9 mouse cellular contexts compared by ENCODE assay signal in genomic region chr3:131109066-131109685, GRCm38 (mm10). TPM values are rescaled to one million over a fixed set of nuclear protein-coding genes. Genes with fewer than 3 reads are reported as not detected.
DNase-seq lines count a peak whose midpoint lies in the region; ATAC-seq and TF ChIP-seq lines count a peak whose summit lies in the region.
"Had no signal": no experiment of that assay in that cellular context is flagged by ENCODE, and none has a peak within 500 bp of the region (broad histone marks: within the 10 kb centered on the region; RNA-seq: fewer than 3 reads in every experiment).

No protein-coding gene starts in this region.

- intact Hi-C loops in left cerebral cortex, postnatal 10 days (cut with DNase I): loop anchor here (10.0 kb wide), 1 partner anchor 1894 kb away; no protein-coding TSS in a partner anchor

- TF ChIP-seq CTCF in lung, adult 2 months (IDR thresholded peaks at IDR 0.05; ENCODE audit: insufficient read depth, low read length): no peak

- no peak overlapping the region for H3K27ac ChIP-seq in lung, embryonic 15.5 days
- H3K27ac ChIP-seq in embryonic facial prominence, embryonic 13.5 days: peak overlapping the region; percentile 94
- no peak overlapping the region for H3K27ac ChIP-seq in hindbrain, embryonic 13.5 days
- H3K27ac ChIP-seq in neural tube, embryonic 11.5 days (ENCODE audit: low read depth, low read length): no peak overlapping the region

- H3K36me3 ChIP-seq in lung, embryonic 15.5 days: no peaks in the 10 kb centered on the region
- no peaks in the 10 kb centered on the region for H3K36me3 ChIP-seq in embryonic facial prominence, embryonic 13.5 days
- H3K36me3 ChIP-seq in hindbrain, embryonic 13.5 days: no peaks in the 10 kb centered on the region
- H3K36me3 ChIP-seq in neural tube, embryonic 11.5 days (ENCODE audit: control insufficient read depth, insufficient read depth, low read length): no peaks in the 10 kb centered on the region

- no peaks in the 10 kb centered on the region for H3K9me3 ChIP-seq in lung, embryonic 15.5 days
- H3K9me3 ChIP-seq in embryonic facial prominence, embryonic 13.5 days: no peaks in the 10 kb centered on the region
- no peaks in the 10 kb centered on the region for H3K9me3 ChIP-seq in hindbrain, embryonic 13.5 days
- no peaks in the 10 kb centered on the region for H3K9me3 ChIP-seq in neural tube, embryonic 11.5 days (ENCODE audit: control insufficient read depth, low read length)

- WGBS in lung, embryonic 15.5 days: 5% methylated on average over 15 of the region's 15 CpGs
- WGBS in lung, adult 2 months: 9% methylated on average over 15 of the region's 15 CpGs
- WGBS in embryonic facial prominence, embryonic 13.5 days: 1% methylated on average over 15 of the region's 15 CpGs
- WGBS in hindbrain, embryonic 13.5 days: under 1% methylated on average over 15 of the region's 15 CpGs
- 2% methylated on average over 15 of the region's 15 CpGs for WGBS in neural tube, embryonic 11.5 days

- H3K4me2 ChIP-seq in lung, embryonic 15.5 days: peak overlapping the region; percentile 98
- H3K4me2 ChIP-seq in embryonic facial prominence, embryonic 13.5 days: peak overlapping the region; percentile 82
- H3K4me2 ChIP-seq in hindbrain, embryonic 13.5 days: peak overlapping the region; percentile 70
- H3K4me2 ChIP-seq in neural tube, embryonic 11.5 days (ENCODE audit: low read depth): peak overlapping the region; percentile 95

- peaks cover 47% of the 10 kb centered on the region for H3K27me3 ChIP-seq in lung, embryonic 15.5 days
- H3K27me3 ChIP-seq in embryonic facial prominence, embryonic 13.5 days: peaks cover 49% of the 10 kb centered on the region
- peaks cover 91% of the 10 kb centered on the region for H3K27me3 ChIP-seq in hindbrain, embryonic 13.5 days
- peaks cover 35% of the 10 kb centered on the region for H3K27me3 ChIP-seq in neural tube, embryonic 11.5 days (ENCODE audit: control insufficient read depth, insufficient read depth, low read length)

- peaks cover 50% of the 10 kb centered on the region for H3K4me1 ChIP-seq in lung, embryonic 15.5 days
- peaks cover 15% of the 10 kb centered on the region for H3K4me1 ChIP-seq in lung, adult 2 months (ENCODE audit: control insufficient read depth, insufficient read depth, low read length)
- peaks cover 57% of the 10 kb centered on the region for H3K4me1 ChIP-seq in embryonic facial prominence, embryonic 13.5 days
- peaks cover 60% of the 10 kb centered on the region for H3K4me1 ChIP-seq in hindbrain, embryonic 13.5 days (replicated peaks)
- H3K4me1 ChIP-seq in neural tube, embryonic 11.5 days (ENCODE audit: control insufficient read depth, insufficient read depth, low read length): peaks cover 16% of the 10 kb centered on the region

- H3K4me3 ChIP-seq in lung, embryonic 15.5 days: peak overlapping the region; percentile 68
- no peak overlapping the region for H3K4me3 ChIP-seq in lung, adult 2 months (replicated peaks; ENCODE audit: extremely low read depth, low read depth, low read length)
- peak overlapping the region; percentile 69 for H3K4me3 ChIP-seq in embryonic facial prominence, embryonic 13.5 days
- peak overlapping the region; percentile 47 for H3K4me3 ChIP-seq in hindbrain, embryonic 13.5 days
- peak overlapping the region; percentile 56 for H3K4me3 ChIP-seq in neural tube, embryonic 11.5 days (ENCODE audit: low read depth, low read length)

- no peak for ATAC-seq in lung, embryonic 15.5 days (ENCODE audit: borderline replicate concordance, extremely low read depth, low FRiP score, low TSS enrichment)
- no peak for ATAC-seq in embryonic facial prominence, embryonic 13.5 days (ENCODE audit: insufficient number of reproducible peaks, insufficient read depth, low FRiP score, low TSS enrichment, low read depth)
- ATAC-seq in hindbrain, embryonic 13.5 days (ENCODE audit: low FRiP score): no peak
- ATAC-seq in neural tube, embryonic 11.5 days (ENCODE audit: insufficient read depth, low FRiP score, low TSS enrichment): no peak

- TF ChIP-seq POLR2A in lung, adult 2 months (IDR thresholded peaks at IDR 0.05; ENCODE audit: borderline replicate concordance, extremely low read depth, low read depth, low read length): no peak

- H3K9ac ChIP-seq in lung, embryonic 15.5 days: no peak overlapping the region
- H3K9ac ChIP-seq in embryonic facial prominence, embryonic 13.5 days: peak overlapping the region; percentile 95
- H3K9ac ChIP-seq in hindbrain, embryonic 13.5 days: no peak overlapping the region
- H3K9ac ChIP-seq in neural tube, embryonic 11.5 days (ENCODE audit: low read length): no peak overlapping the region

- DNase-seq in lung, adult 2 months: no peak
- peak; percentile 44 for DNase-seq in neural tube, embryonic 11.5 days (ENCODE audit: low spot score)
- no peak for DNase-seq in adrenal gland, adult 18-20 months (ENCODE audit: low spot score in 2 of 2)
- DNase-seq in layer of hippocampus, postnatal 25 days (ENCODE audit: extremely low spot score in 1 of 2, low spot score in 1 of 2): no peak
- DNase-seq in left cerebral cortex, postnatal 10 days (ENCODE audit: extremely low spot score in 1 of 2, low spot score in 2 of 2): no peak

RNA-seq across cellular contexts. Expression of gene Lef1, which starts 1.1 kb away (rescaled TPM):
- 16.5 and 22.2 TPM in 2 replicates for polyA plus RNA-seq in lung, embryonic 15.5 days (2015; fragmentation: Nextera tagmentation; extraction: Ambion mirVana)
- polyA plus RNA-seq in lung, adult 2 months (2012; rRNA removed): 7.2 and 7.6 TPM in 2 replicates
- polyA plus RNA-seq in embryonic facial prominence, embryonic 13.5 days (2015; fragmentation: Nextera tagmentation; extraction: Ambion mirVana): 117 and 134 TPM in 2 replicates
- 13.5 and 13.6 TPM in 2 replicates for polyA plus RNA-seq in hindbrain, embryonic 13.5 days (2015; fragmentation: Nextera tagmentation; extraction: Ambion mirVana)
- 24.7 and 25.5 TPM in 2 replicates for polyA plus RNA-seq in neural tube, embryonic 11.5 days (2014; fragmentation: Nextera tagmentation; extraction: Ambion mirVana)
- 10 to 100 TPM in 1 of 2 experiments, 1 to 10 TPM in 1; 7.3 to 10.1 TPM for total RNA-seq in adrenal gland, adult 18-20 months (2021)
- 1 to 10 TPM; 5.4 to 5.8 TPM for total RNA-seq in layer of hippocampus, postnatal 25 days (2021)
- 1 to 10 TPM; 6.1 to 6.3 TPM for total RNA-seq in left cerebral cortex, postnatal 10 days (2021)
- total RNA-seq: common myeloid progenitor, adult 5-6 weeks had no signal
